Mouse (Mus musculus) gastrocnemius, adult 18-20 months (tissue): Measurements from ENCODE around the gene Hykk. TPM values are rescaled to one million over a fixed set of nuclear protein-coding genes. Genes with fewer than 3 reads are reported as not detected.
A peak's percentile ranks its signal among the peaks of the same experiment; 100 is the strongest.
"Not testable (repeated sequence)": the region's sequence is repeated elsewhere in the genome, so short reads cannot be mapped to it uniquely, and the experiment has no call there.

ENCODE experiments used
- DNase-seq: peaks from one replicate; pipeline ENCODE4 v3.0.0; 2021; ENCODE audit warnings: low spot score
- long read RNA-seq, 2 experiments: library from polyadenylated mRNA; stranded (forward); transcript quantifications; one replicate each; pipeline ENCODE4 v2.0.0; 2021
- total RNA-seq, 2 experiments: library from RNA; stranded (reverse); gene quantifications; 2 replicates each; pipeline ENCODE4 v1.2.3; 2021

Gene Hykk
- under 1 TPM; 0.64 to 0.66 TPM for total RNA-seq
- long read RNA-seq, experiment 1, result 0 reads
- long read RNA-seq, experiment 2, result 0 reads

DNA sequence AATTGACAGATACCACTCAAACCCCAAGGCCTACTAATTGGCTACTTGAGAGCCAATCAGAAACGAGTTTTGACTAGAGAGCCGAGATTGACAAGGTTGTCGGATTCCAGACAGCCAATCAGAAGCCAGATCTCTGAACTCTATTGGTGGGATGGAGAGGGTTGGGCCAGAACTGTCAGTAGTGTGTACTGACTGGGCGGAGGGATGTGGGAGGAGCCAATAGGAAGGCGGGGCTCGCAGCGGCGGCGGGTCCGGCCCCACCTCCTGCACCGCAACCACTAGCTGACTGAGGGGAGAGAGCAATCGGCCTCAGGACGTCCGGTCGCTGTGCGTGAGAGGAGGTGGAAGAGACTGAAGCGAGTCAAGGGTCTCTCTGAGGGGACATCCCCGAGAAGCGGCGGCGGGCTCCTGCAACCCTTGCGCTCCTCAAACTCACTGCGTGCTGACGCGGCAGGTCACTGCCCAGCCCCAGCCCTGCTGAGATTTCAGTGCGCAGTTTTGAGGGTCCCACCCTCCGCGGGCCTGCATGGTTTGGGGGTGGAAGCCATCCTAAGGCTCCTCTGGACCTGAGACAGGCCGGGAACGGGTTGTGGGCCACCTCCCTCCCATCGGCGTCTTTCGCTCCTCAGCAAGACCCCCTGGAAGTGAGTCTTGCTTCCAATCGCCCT, at the start of gene Hykk:
Gene Hykk, plus strand, starts transcription at position 274 of the 668 bp plus-strand sequence.
- peak; percentile 92 for DNase-seq

DNA sequence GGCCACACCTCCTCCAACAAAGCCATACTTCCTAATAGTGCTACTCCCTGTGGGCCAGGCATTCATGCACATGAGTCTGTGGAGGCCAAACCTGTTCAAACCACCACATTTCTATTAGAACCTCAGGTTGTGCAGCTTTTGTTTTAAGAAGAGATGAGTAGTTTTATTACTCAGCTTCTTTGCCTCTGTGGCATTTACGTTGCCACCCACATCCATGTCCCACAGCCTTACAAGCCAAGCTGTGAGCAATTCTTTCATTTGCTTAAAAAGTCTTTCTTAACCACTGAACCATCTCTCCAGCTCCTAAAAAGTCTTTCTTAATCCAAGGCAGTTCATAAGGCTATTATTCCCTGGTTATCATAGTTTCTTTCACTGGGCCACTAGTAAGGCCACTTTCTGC, 38.3 kb upstream of the Hykk start:
- no peak for DNase-seq

DNA sequence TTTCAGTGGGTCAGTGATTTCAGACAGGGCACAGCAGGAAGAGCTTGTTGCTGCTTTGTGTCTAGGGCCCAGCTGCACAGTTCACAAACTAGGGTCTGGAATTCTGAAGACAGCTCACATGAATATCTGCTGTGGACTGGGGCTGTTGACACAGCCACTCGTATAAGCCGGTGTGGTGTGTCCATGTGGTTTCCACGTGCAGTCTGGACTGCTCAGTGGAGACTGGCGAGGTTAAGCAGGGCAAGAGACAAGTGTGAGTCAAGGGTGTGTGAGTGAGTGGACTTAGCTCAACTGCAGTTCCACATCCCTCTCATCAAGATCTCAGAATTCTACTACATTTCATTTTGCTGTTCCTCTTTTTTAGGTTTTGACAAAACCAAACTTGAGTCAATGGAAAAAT, 25.0 kb upstream of the Hykk start:
- no peak for DNase-seq

DNA sequence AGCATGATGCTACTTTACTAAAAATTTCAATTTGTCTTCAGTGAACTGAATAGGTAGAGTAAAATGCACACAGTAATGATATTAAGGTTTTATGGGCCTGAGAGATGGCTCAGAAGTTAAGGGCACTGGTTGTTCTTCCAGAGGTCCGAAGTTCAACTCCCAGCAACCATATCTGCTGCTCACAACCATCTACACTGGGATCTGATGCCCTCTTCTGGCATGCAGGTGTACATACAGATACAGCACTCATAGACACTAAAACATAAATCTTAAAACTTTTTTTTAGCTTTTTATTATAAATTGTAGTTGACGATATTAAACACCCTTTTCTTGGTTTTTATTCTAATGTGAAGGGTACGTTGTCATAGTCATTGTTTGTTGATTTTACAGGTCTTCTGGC, 20.0 kb upstream of the Hykk start:
- no peak for DNase-seq

DNA sequence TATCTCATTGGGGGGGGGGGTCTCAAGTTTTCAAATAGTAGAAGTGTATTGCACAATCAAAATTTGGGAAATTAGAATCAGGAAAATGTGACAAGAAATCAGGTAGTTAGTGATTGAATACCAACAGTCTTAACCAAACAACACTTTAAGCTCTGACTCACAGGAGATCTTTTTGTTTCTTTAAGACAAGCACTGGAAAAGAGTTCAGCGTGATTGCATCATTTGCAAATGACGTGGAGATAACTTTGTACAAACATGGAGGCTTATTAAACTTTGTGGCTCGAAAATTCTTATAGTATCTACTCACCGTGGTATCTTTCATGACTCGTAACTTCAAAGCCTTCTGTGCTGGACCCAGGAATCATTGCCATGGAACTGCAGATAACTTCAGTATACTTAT, 7.6 kb upstream of the Hykk start:
- DNase-seq, result no peak

DNA sequence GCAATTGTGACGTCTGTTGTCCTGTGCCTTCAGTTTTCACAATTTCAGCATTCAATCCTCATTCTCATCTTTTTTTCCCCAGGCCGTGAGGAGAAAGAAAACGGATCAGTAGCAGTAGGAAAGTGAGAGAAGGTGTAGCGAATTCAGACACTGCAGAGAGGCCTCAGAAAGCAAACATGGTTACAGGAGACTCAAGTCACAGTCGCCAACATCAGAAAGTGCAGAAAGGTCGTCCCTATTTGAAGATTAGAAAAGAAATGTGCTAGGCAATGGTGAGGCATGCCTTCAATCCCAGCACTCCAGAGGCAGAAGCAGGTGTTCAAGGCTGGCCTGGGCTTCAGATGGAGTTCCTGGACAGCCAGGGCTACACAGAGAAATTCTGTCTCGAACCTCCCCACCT, 1.5 kb upstream of the Hykk start:
- no peak for DNase-seq

DNA sequence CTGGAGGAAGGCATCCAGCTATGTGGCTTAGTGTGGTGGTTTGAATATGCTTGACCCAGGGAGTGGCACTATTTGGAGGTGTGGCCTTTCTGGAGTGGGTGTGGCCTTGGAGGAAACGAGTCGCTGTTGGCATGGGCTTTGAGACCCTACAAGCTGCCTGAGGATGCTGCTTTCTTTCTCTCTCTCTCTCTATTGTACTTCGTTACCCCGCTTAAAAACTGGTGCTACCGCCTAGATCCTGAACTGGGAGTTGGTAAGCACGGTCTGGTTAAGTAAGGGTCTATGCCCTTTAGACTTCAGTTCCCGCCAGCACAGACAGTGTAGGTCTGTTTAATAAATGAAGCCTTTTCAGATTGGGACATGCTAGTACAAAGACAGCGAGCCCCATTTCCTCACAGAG, 682 bp upstream of the Hykk start:
- no peak for DNase-seq

DNA sequence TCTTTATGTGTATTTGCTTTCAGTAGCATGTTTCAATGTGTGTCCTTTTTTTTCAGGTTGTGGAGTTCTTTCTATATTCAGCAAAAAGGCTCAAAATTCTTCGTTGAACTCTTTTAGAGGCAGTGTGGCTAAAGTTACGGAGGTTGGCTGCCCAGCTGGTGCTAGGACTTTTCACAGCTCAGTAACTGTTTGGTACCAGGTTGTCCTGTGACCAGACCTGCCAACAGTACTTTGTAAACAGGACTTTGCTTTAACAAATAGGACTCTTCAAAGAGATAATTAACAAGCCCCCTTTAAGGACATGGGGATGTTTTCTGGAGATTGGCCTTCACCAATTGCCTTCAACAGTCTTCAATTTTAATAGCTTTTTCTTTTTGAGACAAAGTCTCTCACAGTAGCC, 1.1 kb downstream of the Hykk start:
- DNase-seq, result no peak

DNA sequence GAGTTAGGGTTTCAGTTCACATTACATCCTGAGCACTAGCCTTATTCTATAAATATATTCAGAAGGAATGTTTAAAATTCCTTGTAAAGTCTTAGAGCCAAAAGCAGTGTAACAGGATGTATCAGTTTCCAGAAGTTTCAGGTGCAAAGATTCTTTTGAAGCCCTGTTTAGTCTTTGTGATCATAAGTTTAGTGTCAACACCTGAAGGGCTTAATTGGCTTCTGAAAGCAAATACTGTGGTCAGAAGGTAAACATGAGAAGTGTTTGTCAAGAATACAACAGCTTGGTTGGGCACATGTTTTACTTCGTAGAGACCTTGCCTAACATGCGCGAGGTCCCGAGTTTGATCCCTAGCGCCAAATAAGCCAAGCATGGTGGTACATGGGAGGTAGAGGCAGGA, 1.7 kb downstream of the Hykk start:
- no peak for DNase-seq

DNA sequence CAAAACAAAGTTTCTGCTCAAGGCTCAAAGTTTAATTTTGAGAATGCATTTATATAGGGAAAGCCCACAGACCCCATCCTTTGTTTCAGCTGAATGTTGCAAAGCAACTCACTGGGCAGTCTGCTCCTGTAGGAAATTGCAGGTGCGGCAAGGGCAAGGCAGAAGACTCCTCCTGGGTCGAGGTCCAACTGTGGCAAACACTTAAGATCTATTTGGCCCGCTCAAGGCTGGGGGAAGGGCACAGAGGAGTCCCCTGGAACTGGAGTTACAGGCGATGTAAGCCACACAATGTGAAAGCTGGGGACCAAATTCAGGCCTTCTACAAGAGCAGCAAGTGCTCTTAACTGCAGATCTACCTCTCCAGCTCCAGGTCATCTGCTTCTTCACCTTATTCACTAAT, 2.9 kb downstream of the Hykk start:
- no peak for DNase-seq

DNA sequence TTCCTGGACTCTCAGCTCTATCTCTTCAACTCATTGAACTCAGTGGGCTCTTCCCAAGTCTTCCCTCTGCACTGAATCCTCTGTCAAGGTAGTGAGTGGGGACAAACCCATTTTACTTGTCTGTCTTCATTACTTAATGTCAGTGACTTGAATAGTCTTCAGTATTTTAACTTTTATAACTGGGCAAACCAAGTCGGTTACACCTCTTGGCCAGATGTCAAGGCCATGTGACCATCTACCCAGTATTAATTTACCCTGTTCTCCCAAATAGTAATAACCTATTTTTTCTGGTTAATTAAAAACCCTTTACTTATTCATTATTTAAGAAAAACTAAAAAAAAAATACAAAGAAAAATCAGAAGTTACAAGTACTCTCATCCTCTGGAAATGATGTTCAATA, 13.7 kb downstream of the Hykk start:
- DNase-seq, result no peak

DNA sequence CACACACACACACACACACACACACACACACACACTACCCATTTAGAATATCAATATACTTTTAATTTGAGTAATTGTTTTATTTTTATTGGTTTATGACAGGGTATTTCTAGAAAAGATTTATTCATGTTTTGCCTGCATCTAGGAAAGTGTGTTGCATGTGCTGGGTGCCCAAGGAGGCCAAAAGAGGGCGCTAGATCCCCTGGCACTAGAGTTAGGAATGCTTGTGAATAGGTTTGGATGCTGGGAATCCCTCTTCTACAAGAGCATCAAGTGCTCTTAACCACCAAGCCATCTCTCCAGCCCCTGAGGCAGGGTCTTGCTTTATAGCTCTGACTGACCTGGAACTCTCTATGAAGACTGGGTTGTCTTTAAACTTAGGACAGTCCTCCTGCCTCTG, 14.7 kb downstream of the Hykk start:
- no peak for DNase-seq

DNA sequence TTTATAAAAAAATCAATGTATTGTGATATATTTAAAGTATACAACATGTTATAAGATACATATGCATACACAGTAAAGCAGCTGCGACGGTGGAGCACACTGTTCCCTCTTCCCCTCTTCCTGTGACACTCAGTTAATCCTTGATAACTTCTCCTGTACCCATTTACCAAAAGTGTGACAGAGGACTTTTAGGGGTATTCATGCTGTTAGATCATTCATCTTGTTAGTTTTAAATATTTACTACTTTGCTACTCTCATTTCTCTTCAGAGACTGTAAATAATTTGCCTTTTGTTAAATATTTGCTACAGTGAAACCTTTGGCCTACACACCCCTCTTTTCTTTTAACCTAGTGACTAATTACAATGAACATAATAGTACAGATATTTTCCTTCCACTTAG, 15.3 kb downstream of the Hykk start:
- no peak for DNase-seq

DNA sequence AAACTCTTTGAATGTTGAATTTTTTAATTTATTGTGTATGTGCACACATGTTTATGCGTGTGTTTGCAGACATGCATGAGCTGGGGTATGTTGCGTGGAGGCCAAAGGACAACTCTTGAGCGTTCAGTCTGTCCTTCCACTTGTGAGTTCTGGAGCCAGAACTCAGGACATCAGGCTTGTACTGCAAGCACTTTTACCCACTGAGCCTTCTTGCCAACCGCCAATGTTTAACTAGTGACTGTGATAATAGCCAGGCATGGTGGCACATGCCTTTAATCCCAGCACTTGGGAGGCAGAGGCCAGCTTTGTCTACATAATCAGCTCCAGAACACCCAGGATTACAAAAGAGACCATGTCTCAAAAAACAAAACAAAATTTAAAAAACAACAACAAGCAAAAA, 25.0 kb downstream of the Hykk start:
- DNase-seq, result no peak

DNA sequence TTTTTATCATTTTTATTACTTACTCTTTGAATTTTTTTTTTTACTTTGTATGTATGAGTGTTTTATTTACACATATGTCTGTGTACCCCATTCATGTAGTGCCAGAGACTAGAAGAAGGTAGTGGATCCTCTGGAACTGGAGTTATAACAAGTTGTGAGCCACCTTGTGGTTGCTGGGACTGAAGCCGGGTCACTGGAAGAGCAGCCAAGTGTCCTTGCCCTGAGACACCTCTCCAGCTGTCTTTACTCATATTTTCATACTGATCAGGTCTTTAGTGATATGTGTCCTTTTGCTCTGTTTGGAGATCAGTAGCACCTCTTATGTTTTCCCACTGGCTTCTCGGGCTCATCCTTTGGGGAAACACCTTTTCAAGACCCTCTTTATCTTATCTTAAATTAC, 27.4 kb downstream of the Hykk start:
- no peak for DNase-seq

DNA sequence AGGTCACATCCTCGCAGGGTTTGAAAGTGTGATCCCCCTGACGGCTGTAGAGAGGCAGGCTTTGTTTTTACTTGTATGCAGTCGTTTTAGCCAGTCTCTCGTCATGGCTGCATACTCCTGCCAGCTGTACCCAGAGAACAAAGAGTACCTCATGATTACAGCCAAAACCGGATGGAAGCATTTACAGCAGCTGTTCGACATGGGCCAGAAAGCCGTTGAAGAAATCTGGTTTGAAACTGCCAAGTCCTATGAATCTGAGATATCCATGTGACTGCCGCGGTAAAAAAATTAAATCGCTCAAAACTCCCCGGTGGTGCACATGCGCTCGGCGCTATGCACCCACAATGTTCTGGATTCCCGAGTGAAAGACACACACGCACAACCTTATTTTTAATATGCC, 29.2 kb downstream of the Hykk start:
- DNase-seq, result no peak

DNA sequence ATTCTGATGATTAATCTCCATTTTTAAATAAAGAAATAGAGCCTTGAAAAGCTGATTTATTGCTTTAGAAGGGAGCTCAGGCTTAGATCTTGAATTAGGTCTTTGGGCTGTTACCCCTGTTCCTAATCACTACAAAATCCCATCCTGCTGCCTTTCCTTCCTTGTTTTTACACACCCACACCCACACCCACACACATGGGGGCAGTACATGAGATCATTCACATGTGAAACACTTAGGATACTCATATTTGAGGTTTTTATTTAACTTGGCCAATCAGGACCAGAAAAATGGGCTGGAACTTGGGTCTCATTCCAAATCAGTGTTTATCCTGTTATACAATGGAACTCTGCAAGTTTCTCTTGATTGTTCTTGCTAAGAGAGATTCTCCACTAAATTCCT, 32.4 kb downstream of the Hykk start:
- DNase-seq, result peak; percentile 41

DNA sequence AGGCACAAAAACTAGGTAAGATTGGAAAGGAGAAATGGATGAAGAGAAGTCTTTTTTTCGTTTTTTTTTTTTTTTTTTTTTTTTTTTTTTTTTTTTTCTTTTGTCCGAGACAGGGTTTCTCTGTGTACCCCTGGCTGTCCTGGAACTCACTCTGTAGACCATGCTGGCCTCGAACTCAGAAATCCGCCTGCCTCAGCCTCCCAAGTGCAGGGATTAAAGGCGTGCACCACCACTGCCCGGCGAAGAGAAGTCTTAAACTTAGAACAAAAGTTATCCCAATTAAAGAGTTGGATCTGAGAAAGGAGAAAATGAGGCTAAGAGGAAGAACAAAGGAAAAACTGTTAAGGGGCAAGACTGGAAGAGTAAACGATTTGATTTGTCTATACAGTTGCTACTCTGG, 33.1 kb downstream of the Hykk start:
- not testable (repeated sequence) for DNase-seq

DNA sequence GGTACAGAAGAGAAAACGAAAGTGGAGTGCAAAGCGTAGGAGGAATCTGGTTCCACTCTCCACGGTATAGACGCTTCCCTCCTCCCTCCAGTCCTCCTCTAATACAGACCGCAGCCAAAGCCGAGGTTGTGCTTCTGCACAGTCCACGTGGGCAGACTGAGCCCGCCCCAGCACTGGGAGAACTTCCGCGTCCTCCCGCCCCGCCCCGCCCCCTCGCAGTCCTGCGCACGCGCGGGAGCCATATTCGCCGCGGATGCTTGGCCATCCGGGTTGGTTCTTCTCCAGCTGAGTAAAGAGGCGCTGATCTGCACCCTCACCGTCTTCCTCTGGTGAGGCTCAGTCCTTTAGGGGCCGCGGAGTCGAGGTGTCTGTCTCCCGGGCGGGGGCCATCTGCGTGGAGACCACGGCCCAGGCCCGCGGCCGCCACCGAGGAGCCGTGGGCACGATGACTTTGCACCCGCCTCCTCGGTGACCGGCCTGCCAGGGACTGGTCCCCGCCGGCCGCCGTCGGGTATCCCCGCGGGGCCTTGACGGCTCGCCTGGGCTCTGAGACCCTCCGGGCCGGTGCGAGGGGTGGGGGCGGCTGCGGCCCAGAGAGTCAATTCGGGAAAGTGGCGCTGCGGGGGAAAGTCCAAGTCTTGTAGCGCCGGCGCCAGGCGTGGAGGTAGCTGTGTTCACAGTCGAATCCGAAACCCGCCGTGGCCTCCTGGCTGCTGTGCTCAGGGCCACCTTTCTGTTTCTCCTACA, 33.7 kb downstream of the Hykk start, which contains the start of the genes Psma4 and AY074887:
Gene Psma4, plus strand, starts transcription at position 216 of the 747 bp plus-strand sequence.
Gene AY074887, minus strand, starts transcription at position 424 of the 747 bp plus-strand sequence.
- peak; percentile 90 for DNase-seq

DNA sequence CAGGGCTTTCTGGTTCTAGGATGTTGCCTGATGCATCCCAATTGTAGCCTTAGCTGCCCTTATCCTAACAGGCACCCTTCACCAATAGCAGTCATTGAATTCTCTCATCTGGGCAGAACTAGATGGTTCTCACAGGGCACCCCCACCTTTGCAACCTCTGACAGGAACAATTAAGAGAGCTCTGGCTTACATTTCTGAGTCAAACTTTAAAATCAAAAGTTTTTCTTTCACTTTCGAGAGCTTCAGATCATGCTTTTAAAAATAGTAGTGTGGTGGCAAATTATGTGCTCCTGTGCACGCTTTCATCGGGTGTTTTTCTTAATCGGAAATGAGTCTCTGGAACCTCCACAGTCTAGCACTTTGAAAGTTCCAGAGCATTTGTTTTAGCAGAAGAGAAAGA, 44.0 kb downstream of the Hykk start:
- DNase-seq, result no peak

DNA sequence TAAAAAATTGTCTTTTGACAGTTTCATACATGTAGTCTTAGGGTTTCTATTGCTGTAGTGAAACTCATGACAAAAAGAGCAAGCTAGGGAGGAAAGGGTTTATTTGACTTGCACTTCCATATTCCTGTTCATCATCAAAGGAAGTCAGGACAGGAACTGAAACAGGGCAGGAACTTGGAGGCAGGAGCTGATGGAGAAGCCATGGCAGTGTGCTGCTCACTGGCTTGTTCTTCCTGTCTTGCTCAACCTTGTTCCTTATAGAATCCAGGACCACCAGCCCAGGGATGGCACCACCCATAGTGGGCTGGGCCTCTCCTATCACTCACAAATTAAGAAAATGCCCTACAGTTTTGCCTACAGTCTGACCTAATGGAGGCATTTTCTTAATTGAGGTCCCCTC, 46.6 kb downstream of the Hykk start:
- no peak for DNase-seq

DNA sequence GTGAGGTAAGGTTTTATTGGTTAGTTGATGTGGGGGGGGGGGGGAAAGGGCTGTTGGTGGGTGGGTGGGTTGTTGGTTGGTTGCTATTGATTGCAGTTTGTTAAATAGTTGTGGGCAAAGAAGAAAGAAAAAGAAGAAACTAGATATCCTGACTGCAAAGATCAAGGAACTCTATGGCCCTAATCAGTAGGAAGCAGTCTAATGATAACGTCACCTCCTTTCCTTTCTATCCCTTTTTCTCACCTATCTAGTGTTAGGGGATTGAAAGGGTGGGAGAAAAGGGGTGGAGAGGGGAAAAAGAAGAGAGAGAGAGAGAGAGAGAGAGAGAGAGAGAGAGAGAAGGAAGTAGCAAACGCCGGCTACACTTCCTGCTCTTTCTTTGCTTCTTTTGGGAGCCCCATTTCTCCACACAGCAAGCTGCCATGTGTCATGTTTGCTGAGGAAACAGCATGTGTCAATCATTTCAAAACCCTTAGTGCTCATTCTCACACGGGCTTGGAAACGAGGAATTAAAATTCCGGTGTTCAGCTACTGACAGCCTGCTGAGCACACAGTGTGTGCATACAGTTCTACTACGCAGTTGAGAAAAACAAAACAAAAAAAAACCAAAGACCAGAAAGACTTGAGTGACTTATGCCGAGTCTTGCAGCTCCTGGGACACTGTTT, 53.0 kb downstream of the Hykk start:
- DNase-seq, result no peak

DNA sequence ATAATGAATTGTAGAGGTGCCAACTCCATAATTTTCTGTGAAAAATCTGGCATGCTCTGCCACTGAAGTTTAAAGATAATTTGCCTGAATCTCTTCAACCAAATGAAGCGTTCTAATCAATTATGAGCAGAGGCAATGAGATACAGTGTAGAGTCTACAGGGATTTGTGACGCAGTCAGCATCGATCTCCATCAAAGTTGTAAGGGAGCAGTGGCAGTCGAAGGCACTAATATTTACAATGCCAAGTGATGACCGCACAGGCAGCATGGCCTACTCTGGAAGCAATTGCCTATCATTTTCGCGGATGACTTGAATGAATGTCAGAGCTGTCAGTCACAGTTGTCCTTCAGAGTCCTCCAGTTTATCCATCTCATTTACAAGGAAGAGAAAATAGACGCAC, 63.6 kb downstream of the Hykk start, which contains the start of gene Chrna5:
Gene Chrna5, plus strand, starts transcription at position 207 of the 400 bp plus-strand sequence.
- no peak for DNase-seq
